Mouse (Mus musculus) C2C12 (cell line): ENCODE results near the gene Zfp94. TPM values are rescaled to one million over a fixed set of nuclear protein-coding genes. Genes with fewer than 3 reads are reported as not detected.

ENCODE experiments used
- H3K27me3 ChIP-seq: one replicate; pipeline ENCODE4 v1.6.1; 2011; ENCODE audit not compliant: control insufficient read depth, insufficient read depth, insufficient read length
- H3K36me3 ChIP-seq: one replicate; pipeline ENCODE4 v1.6.1; 2011; ENCODE audit not compliant: control insufficient read depth, insufficient read depth
- H3K4me3 ChIP-seq: one replicate; pipeline ENCODE4 v1.5.1; 2011; ENCODE audit warnings: mild to moderate bottlenecking, control low read depth; ENCODE audit not compliant: poor library complexity, insufficient read depth, severe bottlenecking
- H3K79me2 ChIP-seq: one replicate; pipeline ENCODE4 v1.6.1; 2011; ENCODE audit not compliant: control insufficient read depth, insufficient read depth
- H3K79me3 ChIP-seq: one replicate; pipeline ENCODE4 v1.6.1; 2011; ENCODE audit warnings: low read depth, control low read depth
- H3ac ChIP-seq: one replicate; pipeline ENCODE3; 2011; ENCODE audit warnings: low read depth; ENCODE audit not compliant: control insufficient read depth, insufficient read length
- CEBPB ChIP-seq: IDR thresholded peaks from one replicate; pipeline ENCODE4 v1.6.1; 2011; ENCODE audit warnings: low read depth, mild to moderate bottlenecking, control low read depth, moderate library complexity
- CTCF ChIP-seq: IDR thresholded peaks from one replicate; pipeline ENCODE4 v1.5.1; 2011; ENCODE audit not compliant: control insufficient read depth, insufficient read depth, insufficient read length
- FOSL1 ChIP-seq: IDR thresholded peaks from one replicate; pipeline ENCODE4 v1.8.0; 2011; ENCODE audit warnings: mild to moderate bottlenecking, low read length; ENCODE audit not compliant: poor library complexity, insufficient read depth, severe bottlenecking
- MAX ChIP-seq: IDR thresholded peaks from one replicate; pipeline ENCODE4 v1.6.1; 2011; ENCODE audit warnings: mild to moderate bottlenecking, control low read depth
- MYOD1 ChIP-seq: IDR thresholded peaks from one replicate; pipeline ENCODE4 v1.6.1; 2011; ENCODE audit warnings: low read depth; ENCODE audit not compliant: control insufficient read depth, insufficient read length
- MYOG ChIP-seq: IDR thresholded peaks from one replicate; pipeline ENCODE4 v1.6.1; 2011; ENCODE audit not compliant: control insufficient read depth, insufficient read length; ENCODE audit errors: extremely low read depth
- USF1 ChIP-seq: IDR thresholded peaks from one replicate; pipeline ENCODE4 v1.6.1; 2011; ENCODE audit warnings: low read depth, mild to moderate bottlenecking, control low read depth, moderate library complexity
- polyA plus RNA-seq: library from polyadenylated mRNA; unstranded; fragments of >200 nt; fragmentation: generic; extraction: Trizol; gene quantifications from one replicate; pipeline ENCODE4 v1.2.1, GENCODE M21; 2012; ENCODE audit warnings: missing spikeins

The Zfp94 gene
- polyA plus RNA-seq, 1 experiment, result 2.4 TPM

- Histone ChIP-seq H3ac (no peak overlapping the region), H3K79me2 (no peaks in the 10 kb centered on the region)
- TF ChIP-seq CEBPB (no peak), FOSL1 (no peak), USF1 (no peak), MYOG (no peak), MAX (no peak), MYOD1 (no peak), CTCF (no peak)
Observed at GRCm38 (mm10) chr7:24359269-24359668, 42.8 kb upstream of the Zfp94 start.

GRCm38 (mm10) chr7:24357899-24358298 lies 41.4 kb upstream of the Zfp94 start:
- peaks cover 27% of the 10 kb centered on the region for H3K27me3 ChIP-seq
- no peaks in the 10 kb centered on the region for H3K36me3 ChIP-seq
- TF ChIP-seq MYOG, result no peak
- no peak for TF ChIP-seq USF1
- no peak for TF ChIP-seq MAX
- TF ChIP-seq FOSL1, result no peak
- no peak for TF ChIP-seq MYOD1
- no peak for TF ChIP-seq CTCF
- TF ChIP-seq CEBPB, result no peak
- no peak overlapping the region for H3K4me3 ChIP-seq
- no peaks in the 10 kb centered on the region for H3K79me2 ChIP-seq
- no peaks in the 10 kb centered on the region for H3K79me3 ChIP-seq
- H3ac ChIP-seq, result no peak overlapping the region

More at GRCm38 (mm10) chr7:24359269-24359668, 42.8 kb upstream of the Zfp94 start:
- Histone ChIP-seq H3K79me3 (no peaks in the 10 kb centered on the region), H3K4me3 (no peak overlapping the region), H3K27me3 (peaks cover 16% of the 10 kb centered on the region), H3K36me3 (no peaks in the 10 kb centered on the region)

DNA sequence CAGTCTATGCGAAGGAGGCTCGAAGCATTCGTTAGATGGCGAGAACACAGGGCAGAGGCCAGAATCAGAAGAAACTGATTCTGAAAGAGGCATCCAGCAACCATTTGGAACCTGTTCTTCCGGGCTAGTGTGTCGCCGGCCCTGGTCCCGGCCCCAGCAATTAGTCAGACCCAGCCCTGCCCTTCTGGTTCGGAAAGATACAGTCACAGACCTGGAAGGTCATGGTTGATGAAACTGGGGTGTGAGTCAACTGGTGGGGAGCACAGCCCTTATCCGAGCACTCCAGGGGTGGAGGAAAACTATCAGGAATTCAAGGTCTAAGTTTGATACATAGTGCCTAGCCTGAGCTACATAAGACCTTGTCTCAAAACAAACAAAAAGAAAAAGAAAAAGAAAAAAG lies 39.6 kb upstream of the Zfp94 start:
- no peaks in the 10 kb centered on the region for H3K79me3 ChIP-seq
- TF ChIP-seq CEBPB (no peak), CTCF (no peak), MYOG (no peak), MAX (no peak), USF1 (no peak), MYOD1 (no peak), FOSL1 (no peak)
- H3K27me3 ChIP-seq, result peaks cover 44% of the 10 kb centered on the region
- H3ac ChIP-seq, result no peak overlapping the region
- H3K36me3 ChIP-seq, result no peaks in the 10 kb centered on the region
- no peaks in the 10 kb centered on the region for H3K79me2 ChIP-seq
- no peak overlapping the region for H3K4me3 ChIP-seq

GRCm38 (mm10) chr7:24355646-24356045 lies 39.2 kb upstream of the Zfp94 start:
- Histone ChIP-seq H3K79me3 (no peaks in the 10 kb centered on the region), H3K36me3 (no peaks in the 10 kb centered on the region), H3K4me3 (no peak overlapping the region), H3ac (no peak overlapping the region), H3K79me2 (no peaks in the 10 kb centered on the region), H3K27me3 (peaks cover 45% of the 10 kb centered on the region)
- TF ChIP-seq MAX (no peak), CEBPB (no peak), MYOG (no peak), FOSL1 (no peak), MYOD1 (no peak), CTCF (no peak), USF1 (no peak)

GRCm38 (mm10) chr7:24348896-24349295 lies 32.4 kb upstream of the Zfp94 start, which contains the start of gene Lypd5:
Gene Lypd5, plus strand, starts transcription at chr7:24349196.
- Histone ChIP-seq H3K79me3 (no peaks in the 10 kb centered on the region), H3K27me3 (peaks cover 43% of the 10 kb centered on the region), H3K4me3 (no peak within 1 kb of the TSS), H3K36me3 (no peaks in the 10 kb centered on the region), H3ac (no peak within 1 kb of the TSS), H3K79me2 (no peaks in the 10 kb centered on the region)
- TF ChIP-seq CEBPB, result no peak
- TF ChIP-seq USF1, result no peak
- TF ChIP-seq FOSL1, result no peak
- no peak for TF ChIP-seq CTCF
- no peak for TF ChIP-seq MYOG
- no peak for TF ChIP-seq MAX
- TF ChIP-seq MYOD1, result no peak

DNA sequence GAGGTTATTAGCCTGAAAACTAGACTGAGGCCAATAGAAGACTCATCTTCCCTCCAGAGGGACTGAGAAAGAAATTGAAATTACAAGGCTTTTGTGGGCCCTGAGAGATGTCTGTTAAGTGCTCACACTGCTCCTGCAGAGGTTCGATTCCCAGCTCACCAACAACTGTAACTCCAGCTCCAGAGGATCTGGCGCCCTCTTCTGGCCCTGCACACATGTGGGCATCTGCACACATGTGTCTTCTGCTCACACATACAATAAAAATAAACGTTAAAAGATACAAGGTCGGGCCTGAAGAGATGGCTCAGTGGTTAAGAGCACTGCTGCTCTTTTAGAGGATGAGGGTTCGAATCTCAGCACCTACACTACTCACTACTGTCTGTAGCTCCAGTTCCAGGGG lies 30.0 kb upstream of the Zfp94 start:
- Histone ChIP-seq H3K27me3 (peaks cover 19% of the 10 kb centered on the region), H3ac (no peak overlapping the region), H3K79me2 (no peaks in the 10 kb centered on the region), H3K36me3 (no peaks in the 10 kb centered on the region), H3K79me3 (no peaks in the 10 kb centered on the region), H3K4me3 (no peak overlapping the region)
- TF ChIP-seq USF1 (no peak), CTCF (no peak), MYOG (no peak), FOSL1 (no peak), MYOD1 (no peak), MAX (no peak), CEBPB (no peak)
